Mouse (Mus musculus) NIH3T3 (cell line): ENCODE results near the gene Nedd9.
"Not testable (repeated sequence)": the region's sequence is repeated elsewhere in the genome, so short reads cannot be mapped to it uniquely, and the experiment has no call there.

ENCODE experiments used
- DNase-seq: peaks from one replicate; pipeline ENCODE4 v3.0.0-alpha.2; 2012; ENCODE audit warnings: low read depth

Nedd9 gene

DNA sequence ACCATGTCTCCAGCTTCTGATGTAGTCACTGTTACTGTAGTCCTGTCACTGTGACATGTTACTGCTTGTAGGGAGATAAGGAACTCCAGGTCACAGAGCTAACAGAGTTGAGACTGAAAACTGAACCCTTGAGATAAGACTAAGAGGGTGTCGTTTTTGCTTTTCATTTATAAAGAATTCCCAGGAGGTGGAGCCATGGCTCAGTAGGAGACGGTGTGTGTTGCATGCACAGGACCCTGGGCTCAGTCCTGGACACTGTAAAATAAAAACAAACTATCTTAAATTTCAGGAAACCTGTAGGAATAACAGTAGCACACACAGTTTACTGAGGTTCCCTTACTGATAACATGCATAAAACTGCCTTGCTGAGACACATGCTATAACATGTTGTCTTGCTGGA, 188.6 kb downstream of the Nedd9 start:
- DNase-seq: peak; percentile 17

DNA sequence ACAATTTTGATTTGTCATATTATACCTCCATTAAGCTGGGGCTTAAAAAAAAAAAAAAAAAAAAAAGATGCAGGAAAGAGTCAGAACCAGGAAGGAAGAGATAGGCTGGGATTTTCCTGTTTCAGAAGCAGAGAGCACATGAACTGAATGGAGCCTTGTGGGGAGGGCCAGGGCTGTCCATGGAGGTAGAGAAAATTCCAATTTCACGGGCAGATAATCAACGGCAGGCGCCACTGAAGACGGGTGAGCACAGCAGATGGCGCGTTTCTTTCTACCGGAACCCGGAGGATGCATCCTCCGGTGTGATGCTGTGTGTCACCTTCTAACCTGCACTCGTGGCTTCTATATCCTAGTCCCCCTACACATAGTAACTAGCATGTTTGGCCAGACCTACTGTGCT, 190.8 kb downstream of the Nedd9 start:
- no peak for DNase-seq

DNA sequence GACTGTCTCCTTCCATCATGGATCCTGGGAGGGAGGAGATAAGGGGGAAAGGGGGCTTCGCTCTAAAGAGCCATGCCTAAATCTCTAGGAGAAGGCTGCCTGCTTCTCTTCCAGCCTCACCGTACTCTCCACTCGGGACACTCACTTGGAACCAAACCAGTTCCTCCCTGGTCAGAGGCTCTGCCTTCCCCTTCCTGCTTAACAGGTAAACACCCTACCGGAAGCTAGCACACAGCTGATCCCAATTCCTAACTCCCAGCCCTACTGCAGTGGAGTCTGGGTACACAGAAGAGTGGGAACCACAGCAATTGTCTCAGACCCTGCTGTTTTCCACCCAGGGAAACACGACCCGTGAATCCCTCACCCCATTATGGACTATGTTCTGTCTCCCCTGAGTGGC, 191.3 kb downstream of the Nedd9 start:
- DNase-seq: no peak

DNA sequence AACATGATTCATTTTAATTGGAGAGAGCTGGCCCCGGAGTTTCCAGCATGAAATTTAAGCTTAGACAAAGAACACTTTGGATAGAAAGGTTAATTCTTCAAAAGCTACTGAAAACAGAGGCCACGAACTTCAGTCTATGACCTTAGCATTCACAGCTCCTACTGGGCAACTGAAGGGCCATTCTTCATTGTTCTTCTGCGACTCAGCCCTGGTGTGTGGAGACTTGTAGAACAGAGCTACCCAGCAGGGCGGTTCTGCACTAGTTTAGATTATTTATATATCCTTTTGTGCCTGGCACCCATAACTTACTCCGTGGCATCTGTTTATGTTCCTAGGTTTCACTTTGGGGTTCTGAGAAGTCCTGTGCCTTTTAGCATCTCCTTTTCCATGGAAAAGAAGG, 193.6 kb downstream of the Nedd9 start:
- DNase-seq: no peak

DNA sequence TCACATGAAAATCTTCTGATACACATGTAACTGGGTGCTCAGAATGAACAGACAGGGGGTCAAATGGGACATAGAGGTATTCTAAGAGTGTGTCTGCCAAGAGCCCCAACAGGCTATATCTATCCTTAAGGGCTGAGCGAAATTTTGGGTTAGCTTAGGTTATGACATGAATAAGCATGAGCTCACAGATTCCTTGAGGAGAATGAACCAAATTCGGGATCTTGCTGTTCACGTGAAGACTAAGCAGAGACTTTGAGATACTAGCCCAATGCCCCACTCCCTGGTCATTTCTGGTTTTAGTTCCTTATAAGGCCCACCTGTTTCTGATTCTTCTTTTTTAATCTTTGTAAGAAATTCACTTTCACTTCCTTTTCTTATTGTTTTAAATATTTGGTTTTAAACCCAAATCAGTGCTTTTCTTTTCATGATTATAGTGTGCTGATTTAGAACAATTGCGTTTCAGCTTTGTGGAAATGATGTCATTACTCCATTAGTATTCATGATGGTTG, 195.6 kb downstream of the Nedd9 start:
- DNase-seq: no peak

DNA sequence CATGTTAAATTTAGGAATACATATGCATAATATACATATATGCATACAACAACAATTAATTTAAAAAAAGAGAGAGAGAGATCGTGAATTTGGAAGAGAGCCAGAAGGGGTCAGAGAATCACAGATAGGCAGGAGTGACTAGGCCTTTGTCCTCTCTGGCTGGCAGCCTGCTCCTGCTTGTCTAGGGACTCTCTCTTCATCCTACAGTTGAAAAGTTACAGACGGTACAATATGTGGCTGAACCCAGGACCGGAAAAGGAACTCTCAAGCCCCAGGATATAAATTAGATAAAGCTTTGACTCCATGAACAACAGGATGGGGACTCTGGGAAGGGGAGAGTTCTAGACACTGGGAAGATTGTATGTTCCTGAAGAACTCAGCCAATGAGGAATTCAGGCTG, 200.9 kb downstream of the Nedd9 start:
- DNase-seq: no peak

DNA sequence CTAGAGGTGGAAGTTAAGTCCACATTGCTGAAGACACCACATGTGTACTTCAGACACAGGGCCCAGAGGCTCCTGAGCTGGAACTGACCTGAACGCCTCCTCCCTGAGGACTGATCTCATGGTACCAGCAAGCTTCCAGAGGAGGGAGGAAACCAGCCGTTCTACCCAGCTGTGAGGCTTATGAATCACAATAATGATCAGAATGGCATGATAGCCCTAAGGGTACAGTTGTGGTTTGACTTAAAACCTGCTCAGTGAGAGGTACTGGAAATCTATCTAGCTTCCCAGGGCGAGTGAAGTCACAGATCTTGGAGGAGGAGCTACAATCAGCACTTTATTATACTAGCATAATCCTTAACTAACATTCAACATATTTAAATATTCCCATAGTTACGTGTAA, 201.7 kb downstream of the Nedd9 start:
- DNase-seq: peak; percentile 26

DNA sequence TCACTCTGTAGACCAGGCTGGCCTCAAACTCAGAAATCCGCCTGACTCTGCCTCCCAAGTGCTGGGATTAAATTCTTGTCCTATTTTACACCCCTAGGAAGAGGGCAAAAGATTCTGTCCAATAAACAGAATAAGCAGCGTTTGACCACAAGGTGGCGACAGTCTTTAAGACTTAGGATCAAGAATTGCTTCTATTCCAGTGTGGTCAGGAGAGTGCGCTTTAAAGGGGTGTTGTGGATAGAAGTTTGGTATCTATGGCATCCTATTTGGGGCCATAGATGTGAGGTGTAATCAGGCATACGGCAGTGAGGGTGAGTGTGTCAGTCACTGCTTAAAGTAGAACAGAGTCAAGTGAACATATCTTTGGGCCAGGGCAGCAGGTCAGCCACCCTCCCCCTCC, 203.9 kb downstream of the Nedd9 start:
- peak; percentile 91 for DNase-seq

DNA sequence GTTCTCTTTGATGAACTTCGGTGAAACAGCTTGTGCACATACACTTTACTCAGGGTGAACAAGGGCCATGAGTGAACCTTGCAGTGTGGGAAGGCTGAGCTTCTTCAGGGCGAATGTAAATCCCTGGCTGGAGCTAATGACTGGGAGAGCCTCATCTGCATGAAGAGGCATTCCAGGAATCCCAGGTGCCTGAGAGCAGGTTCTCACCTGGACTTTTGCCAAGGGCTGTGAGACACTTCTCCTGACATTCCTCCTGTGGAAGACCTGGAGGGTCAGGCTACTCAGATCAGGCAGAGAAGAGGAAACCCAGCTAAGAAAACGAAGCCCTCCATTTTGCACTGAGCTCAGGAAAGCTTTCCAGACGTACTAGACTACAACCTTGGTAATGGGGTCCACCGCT, 206.5 kb downstream of the Nedd9 start:
- DNase-seq: no peak

- no peak for DNase-seq
These were observed 213.1 kb downstream of the Nedd9 start, which contains the start of gene Gm17364 for GRCm38 (mm10) chr13:41273927-41274650. Gm17364 (minus strand) TSS chr13:41273977.

DNA sequence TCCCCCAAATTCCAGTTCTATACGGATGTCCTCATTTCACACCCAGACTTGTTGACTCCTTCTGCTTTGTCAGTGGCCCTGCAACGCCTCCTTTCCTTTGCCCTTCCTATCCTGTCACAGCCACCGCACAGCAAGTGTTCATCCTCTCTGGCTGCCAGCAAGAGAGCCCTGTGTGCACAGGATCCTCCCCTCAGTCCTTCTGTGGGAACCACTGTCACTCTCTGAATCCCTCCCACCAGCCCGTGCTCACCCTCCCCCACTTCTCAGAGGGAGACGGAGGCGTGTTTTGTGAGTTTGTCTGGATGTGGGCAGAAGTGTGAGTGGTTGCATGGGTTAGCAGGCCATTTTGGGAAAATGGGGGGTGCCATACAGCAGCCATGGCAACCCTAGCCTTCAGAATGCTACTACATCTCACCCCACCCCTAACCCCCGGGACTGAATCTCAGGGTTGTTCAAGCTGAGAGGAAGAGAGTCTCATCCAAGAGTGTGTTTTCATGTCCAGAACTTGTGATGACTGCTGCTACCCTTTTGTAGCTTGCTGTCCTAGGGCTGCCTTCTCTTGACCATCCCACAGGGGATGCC, 219.2 kb downstream of the Nedd9 start:
- no peak for DNase-seq

GRCm38 (mm10) chr13:41263304-41264006, 223.7 kb downstream of the Nedd9 start:
- no peak for DNase-seq

GRCm38 (mm10) chr13:41261617-41262016, 225.5 kb downstream of the Nedd9 start:
- DNase-seq: not testable (repeated sequence)
